Mouse (Mus musculus) myocyte (in vitro differentiated cells): Measurements from ENCODE around the gene Pdk1. TPM values are rescaled to one million over a fixed set of nuclear protein-coding genes. Genes with fewer than 3 reads are reported as not detected.

ENCODE experiments used
- H3K27me3 ChIP-seq: one replicate; pipeline ENCODE4 v1.6.1; 2011; ENCODE audit not compliant: control insufficient read depth, insufficient read depth, insufficient read length
- H3K36me3 ChIP-seq: one replicate; pipeline ENCODE4 v1.6.1; 2011; ENCODE audit not compliant: control insufficient read depth, insufficient read depth
- H3K4me2 ChIP-seq: one replicate; pipeline ENCODE4 v1.6.1; 2011; ENCODE audit warnings: low read depth, control low read depth
- H3K4me3 ChIP-seq: one replicate; pipeline ENCODE4 v1.5.1; 2011; ENCODE audit warnings: mild to moderate bottlenecking, control low read depth, moderate library complexity
- H3K79me2 ChIP-seq: one replicate; pipeline ENCODE4 v1.6.1; 2011; ENCODE audit not compliant: control insufficient read depth, insufficient read depth
- H3ac ChIP-seq: one replicate; pipeline ENCODE4 v1.6.1; 2011; ENCODE audit not compliant: control insufficient read depth, insufficient read length
- CEBPB ChIP-seq: IDR thresholded peaks from 2 replicates; pipeline ENCODE4 v1.6.1; 2011; ENCODE audit warnings: mild to moderate bottlenecking, moderate library complexity; ENCODE audit not compliant: poor library complexity, insufficient read depth, severe bottlenecking
- E2F4 ChIP-seq: IDR thresholded peaks from one replicate; pipeline ENCODE4 v1.6.1; 2011; ENCODE audit warnings: mild to moderate bottlenecking, control low read depth, moderate library complexity; ENCODE audit not compliant: insufficient read depth
- MAX ChIP-seq: IDR thresholded peaks from one replicate; pipeline ENCODE4 v1.6.1; 2011; ENCODE audit warnings: low read depth, mild to moderate bottlenecking, control low read depth
- MYOD1 ChIP-seq, 3 experiments: IDR thresholded peaks; one replicate each; pipeline ENCODE4 v1.6.1; 2011; ENCODE audit warnings: control low read depth in 2 of 3, low read depth in 2 of 3, mild to moderate bottlenecking in 2 of 3, moderate library complexity in 1 of 3; ENCODE audit not compliant: insufficient read length in 2 of 3, control insufficient read depth in 1 of 3
- MYOG ChIP-seq, 3 experiments: IDR thresholded peaks; one replicate each; pipeline ENCODE4 v1.6.1; 2011; ENCODE audit warnings: control low read depth in 2 of 3, low read depth in 2 of 3, mild to moderate bottlenecking in 2 of 3; ENCODE audit not compliant: insufficient read length in 2 of 3, control insufficient read depth in 1 of 3, insufficient read depth in 1 of 3
- POLR2A ChIP-seq: IDR thresholded peaks from one replicate; pipeline ENCODE4 v1.6.1; 2011; ENCODE audit warnings: low read depth, mild to moderate bottlenecking, control low read depth, moderate library complexity; ENCODE audit not compliant: insufficient read length
- POLR2AphosphoS2 ChIP-seq: IDR thresholded peaks from one replicate; pipeline ENCODE4 v1.6.1; 2011; ENCODE audit warnings: low read depth, control low read depth; ENCODE audit not compliant: insufficient read length
- REST ChIP-seq: IDR thresholded peaks from one replicate; pipeline ENCODE4 v1.6.1; 2011; ENCODE audit warnings: mild to moderate bottlenecking, control low read depth, moderate library complexity; ENCODE audit not compliant: insufficient read depth, insufficient read length
- SRF ChIP-seq: IDR thresholded peaks from one replicate; pipeline ENCODE4 v1.6.1; 2011; ENCODE audit warnings: low read depth; ENCODE audit not compliant: control insufficient read depth, insufficient read length
- TCF12 ChIP-seq: IDR thresholded peaks from one replicate; pipeline ENCODE4 v1.6.1; 2011; ENCODE audit warnings: mild to moderate bottlenecking, control low read depth; ENCODE audit not compliant: poor library complexity, insufficient read depth, severe bottlenecking
- TCF3 ChIP-seq: IDR thresholded peaks from one replicate; pipeline ENCODE4 v1.6.1; 2011; ENCODE audit warnings: low read depth, control low read depth; ENCODE audit not compliant: insufficient read length
- USF1 ChIP-seq: IDR thresholded peaks from one replicate; pipeline ENCODE4 v1.6.1; 2011; ENCODE audit warnings: low read depth, mild to moderate bottlenecking, control low read depth, moderate library complexity
- polyA plus RNA-seq: library from polyadenylated mRNA; unstranded; fragments of >200 nt; fragmentation: generic; extraction: Trizol; gene quantifications from one replicate; pipeline ENCODE4 v1.2.1, GENCODE M21; 2012; ENCODE audit warnings: missing spikeins

The Pdk1 gene
- polyA plus RNA-seq, 1 experiment: 17.0 TPM

- TF ChIP-seq REST: no peak
- no peak for TF ChIP-seq POLR2A
- TF ChIP-seq MYOD1 (IDR thresholded peaks at IDR 0.05; ENCODE audit: control insufficient read depth in 1 of 3, insufficient read length in 2 of 3, low read depth in 2 of 3): no peak
- TF ChIP-seq POLR2AphosphoS2: no peak
- no peak for TF ChIP-seq MYOG (IDR thresholded peaks at IDR 0.05; ENCODE audit: control insufficient read depth in 1 of 3, insufficient read depth in 1 of 3, insufficient read length in 2 of 3, low read depth in 2 of 3)
- no peak for TF ChIP-seq TCF3
- TF ChIP-seq SRF: no peak
- peak overlapping the region; percentile 99 for H3K4me2 ChIP-seq
- H3K27me3 ChIP-seq: no peaks in the 10 kb centered on the region
- H3K36me3 ChIP-seq: no peaks in the 10 kb centered on the region
- no peak overlapping the region for H3ac ChIP-seq
- peak overlapping the region; percentile 29 for H3K4me3 ChIP-seq
- H3K79me2 ChIP-seq: no peaks in the 10 kb centered on the region
Measured at GRCm38 (mm10) chr2:71872141-71872540, 883 bp upstream of the Pdk1 start.

GRCm38 (mm10) chr2:71873474-71874322 lies 674 bp downstream of the Pdk1 start:
- TF ChIP-seq CEBPB (no peak), MAX (no peak), MYOD1 (IDR thresholded peaks at IDR 0.05; ENCODE audit: control insufficient read depth in 1 of 3, insufficient read length in 2 of 3, low read depth in 2 of 3) (no peak), E2F4 (no peak), TCF3 (no peak), USF1 (no peak), REST (no peak), SRF (no peak), TCF12 (no peak), MYOG (IDR thresholded peaks at IDR 0.05; ENCODE audit: control insufficient read depth in 1 of 3, insufficient read depth in 1 of 3, insufficient read length in 2 of 3, low read depth in 2 of 3) (no peak), POLR2A (no peak), POLR2AphosphoS2 (no peak)
- no peaks in the 10 kb centered on the region for H3K79me2 ChIP-seq
- no peaks in the 10 kb centered on the region for H3K36me3 ChIP-seq
- H3K4me3 ChIP-seq: peak overlapping the region; percentile 29
- peak overlapping the region; percentile 93 for H3K4me2 ChIP-seq
- H3K27me3 ChIP-seq: no peaks in the 10 kb centered on the region
- peak overlapping the region; percentile 23 for H3ac ChIP-seq

- Histone ChIP-seq H3K4me2 (peak overlapping the region; percentile 93), H3K4me3 (peak overlapping the region; percentile 29), H3K36me3 (no peaks in the 10 kb centered on the region), H3K79me2 (no peaks in the 10 kb centered on the region), H3ac (no peak overlapping the region), H3K27me3 (no peaks in the 10 kb centered on the region)
- TF ChIP-seq TCF12 (no peak), MYOD1 (IDR thresholded peaks at IDR 0.05; ENCODE audit: control insufficient read depth in 1 of 3, insufficient read length in 2 of 3, low read depth in 2 of 3) (no peak), MAX (no peak)
Measured at GRCm38 (mm10) chr2:71874422-71874821, 1.4 kb downstream of the Pdk1 start.

GRCm38 (mm10) chr2:71874836-71875235 lies 1.8 kb downstream of the Pdk1 start:
- peak overlapping the region; percentile 29 for H3K4me3 ChIP-seq
- no peaks in the 10 kb centered on the region for H3K27me3 ChIP-seq
- no peaks in the 10 kb centered on the region for H3K36me3 ChIP-seq
- no peak for TF ChIP-seq MAX
- no peak for TF ChIP-seq MYOD1 (IDR thresholded peaks at IDR 0.05; ENCODE audit: control insufficient read depth in 1 of 3, insufficient read length in 2 of 3, low read depth in 2 of 3)
- no peak for TF ChIP-seq TCF3
- TF ChIP-seq MYOG (IDR thresholded peaks at IDR 0.05; ENCODE audit: control insufficient read depth in 1 of 3, insufficient read depth in 1 of 3, insufficient read length in 2 of 3, low read depth in 2 of 3): no peak
- TF ChIP-seq POLR2AphosphoS2: no peak
- no peak for TF ChIP-seq TCF12
- TF ChIP-seq CEBPB: no peak
- no peak for TF ChIP-seq USF1
- no peak for TF ChIP-seq POLR2A
- no peak for TF ChIP-seq SRF
- no peak for TF ChIP-seq E2F4
- no peak for TF ChIP-seq REST
- no peaks in the 10 kb centered on the region for H3K79me2 ChIP-seq
- peak overlapping the region; percentile 93 for H3K4me2 ChIP-seq
- H3ac ChIP-seq: no peak overlapping the region

- Histone ChIP-seq H3K27me3 (no peaks in the 10 kb centered on the region), H3ac (no peak overlapping the region), H3K4me2 (no peak overlapping the region), H3K4me3 (no peak overlapping the region), H3K79me2 (no peaks in the 10 kb centered on the region), H3K36me3 (peaks cover 5% of the 10 kb centered on the region)
- TF ChIP-seq MAX (no peak), POLR2A (no peak), CEBPB (no peak), TCF3 (no peak), MYOG (IDR thresholded peaks at IDR 0.05; ENCODE audit: control insufficient read depth in 1 of 3, insufficient read depth in 1 of 3, insufficient read length in 2 of 3, low read depth in 2 of 3) (no peak), POLR2AphosphoS2 (no peak), REST (no peak), TCF12 (no peak), E2F4 (no peak), MYOD1 (IDR thresholded peaks at IDR 0.05; ENCODE audit: control insufficient read depth in 1 of 3, insufficient read length in 2 of 3, low read depth in 2 of 3) (no peak), SRF (no peak), USF1 (no peak)
Measured at GRCm38 (mm10) chr2:71877865-71878264, 4.8 kb downstream of the Pdk1 start.
